Mouse (Mus musculus) liver, postnatal 0 days (tissue): ENCODE results near the gene Hoxb3.

Experiments
- CTCF ChIP-seq: sonication (generic); IDR thresholded peaks from 2 replicates; pipeline ENCODE4 v1.5.1; 2016; ENCODE audit warnings: antibody characterized with exemption, low read depth
- EP300 ChIP-seq: IDR thresholded peaks from 2 replicates; pipeline ENCODE4 v1.6.1; 2016; ENCODE audit warnings: antibody characterized with exemption, low read depth, mild to moderate bottlenecking

- no peak for TF ChIP-seq EP300
- no peak for TF ChIP-seq CTCF
Measured at GRCm38 (mm10) chr11:96298895-96299667, 24.0 kb upstream of the Hoxb3 start.
